Mouse (Mus musculus): ENCODE results near the gene Abcb1a.

Gene Abcb1a

DNA sequence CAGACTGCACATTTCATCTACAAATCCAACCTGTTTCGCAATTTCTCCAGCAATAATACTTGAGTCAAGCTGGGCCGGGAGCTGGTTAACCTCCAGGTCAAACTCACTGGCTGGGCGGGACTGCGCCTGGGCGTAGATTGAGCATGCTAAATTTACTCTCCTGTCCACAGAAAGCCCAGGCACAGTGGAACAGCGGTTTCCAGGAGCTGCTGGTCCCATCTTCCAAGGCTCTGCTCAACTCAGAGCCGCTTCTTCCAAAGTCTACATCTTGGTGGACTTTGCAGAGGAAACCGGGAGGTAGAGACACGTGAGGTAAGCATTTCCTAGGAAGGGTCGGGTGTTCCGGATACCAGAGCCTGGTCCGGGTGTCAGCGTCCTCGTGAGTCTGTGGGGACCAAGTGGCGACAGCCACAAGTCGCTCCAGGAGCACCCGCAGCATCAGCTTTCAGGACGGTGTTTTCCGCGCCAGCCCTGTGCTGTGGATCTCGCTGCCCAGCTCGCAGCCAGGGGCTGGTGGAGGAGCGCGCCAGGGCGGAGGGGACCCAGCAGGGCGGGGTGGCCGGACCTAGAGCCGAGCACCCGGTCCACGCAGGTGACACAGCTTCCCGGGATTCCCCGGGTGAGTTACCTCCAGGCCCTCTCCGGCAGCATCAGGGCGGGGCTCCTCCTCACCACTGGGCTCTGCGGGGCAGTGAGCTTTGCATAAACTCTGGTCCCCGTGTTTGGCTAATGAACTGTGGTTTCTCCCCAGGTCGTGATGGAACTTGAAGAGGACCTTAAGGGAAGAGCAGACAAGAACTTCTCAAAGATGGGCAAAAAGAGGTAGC is at the start of gene Abcb1a:
TSS of gene Abcb1a (plus strand) at position 167 of the 827 bp plus-strand sequence.
- DNase-seq (ENCODE audit: low spot score), result peak; percentile 47

DNA sequence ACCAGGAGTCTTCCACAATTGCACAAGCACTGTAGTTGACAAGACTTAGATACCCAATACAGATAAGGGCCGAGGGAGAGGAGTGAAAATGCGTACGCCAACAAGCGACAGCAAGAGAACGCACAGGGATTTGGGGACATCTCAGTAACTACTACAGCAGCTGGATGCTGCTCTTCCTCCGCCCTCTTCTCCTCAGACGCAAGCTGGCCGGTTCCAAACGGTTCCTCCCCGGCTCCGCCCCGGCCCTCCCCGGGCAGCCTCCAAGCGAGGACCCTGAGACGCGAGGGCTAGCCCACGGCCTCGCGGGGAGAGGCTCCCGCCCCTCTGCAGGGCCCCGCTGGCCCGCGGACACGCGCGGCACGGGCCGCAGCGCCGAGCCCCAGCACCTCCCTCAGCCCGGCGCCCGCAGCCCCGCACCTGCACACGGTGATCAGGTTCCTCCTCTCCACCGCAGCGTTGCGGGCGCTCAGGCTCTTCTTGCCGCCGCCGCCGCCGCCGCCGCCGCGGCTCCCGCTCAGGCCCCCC is 37.7 kb upstream of the Abcb1a start:
- DNase-seq (ENCODE audit: low spot score), result peak; percentile 62

DNA sequence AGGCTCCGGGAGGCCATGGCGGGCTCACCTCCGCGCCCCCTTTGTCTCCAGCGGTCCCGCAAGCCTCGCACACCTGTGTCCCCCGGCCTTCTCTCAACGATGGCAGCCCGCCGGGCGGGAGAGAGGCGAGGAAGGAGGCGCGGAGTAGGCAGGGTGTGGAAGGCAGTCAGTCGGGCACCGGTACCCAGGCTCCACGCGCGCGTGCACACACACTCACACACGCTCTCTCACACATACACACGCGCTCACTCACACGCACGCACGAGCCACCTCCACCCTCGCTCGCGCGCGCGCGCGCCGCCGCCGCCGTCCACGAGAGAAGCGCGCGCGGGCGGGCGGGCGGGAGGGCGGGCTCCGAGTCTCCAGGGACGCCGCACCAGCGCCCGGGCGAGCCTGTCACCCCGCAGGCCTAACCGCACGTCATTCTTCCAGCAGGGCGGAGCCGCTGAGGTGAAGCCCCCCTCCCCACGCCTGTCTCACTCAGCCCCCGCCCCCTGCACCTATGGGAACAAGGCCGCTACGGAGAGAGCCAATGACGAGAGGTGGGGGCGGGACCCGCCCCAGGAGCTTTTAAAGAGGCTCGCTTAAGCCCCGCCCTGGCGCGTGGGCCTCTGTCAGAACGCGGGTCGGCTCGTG is 37.2 kb upstream of the Abcb1a start, which contains the start of gene Rundc3b:
TSS of gene Rundc3b (minus strand) at position 357 of the 636 bp plus-strand sequence.
- peak; percentile 94 for DNase-seq (ENCODE audit: low spot score)

DNA sequence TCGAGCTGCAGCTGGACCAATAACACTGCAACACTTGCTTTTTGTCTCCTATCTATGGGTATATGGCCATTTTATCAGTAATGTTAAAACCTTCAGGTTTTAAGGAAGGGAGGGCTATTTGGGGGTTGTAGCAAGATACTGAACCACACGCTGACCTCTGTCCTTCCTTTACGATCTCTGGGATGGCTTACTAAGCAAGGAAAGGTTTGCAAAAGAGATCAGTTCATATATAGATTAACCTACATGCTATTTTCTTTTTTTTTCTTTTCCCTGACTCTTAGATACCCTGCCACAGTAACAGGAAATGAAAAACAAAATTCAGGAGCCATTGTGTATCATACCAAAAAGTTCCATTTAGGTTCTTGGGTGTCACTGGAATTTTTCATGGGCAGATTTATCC is 27.0 kb upstream of the Abcb1a start:
- no peak for DNase-seq (ENCODE audit: low spot score)

DNA sequence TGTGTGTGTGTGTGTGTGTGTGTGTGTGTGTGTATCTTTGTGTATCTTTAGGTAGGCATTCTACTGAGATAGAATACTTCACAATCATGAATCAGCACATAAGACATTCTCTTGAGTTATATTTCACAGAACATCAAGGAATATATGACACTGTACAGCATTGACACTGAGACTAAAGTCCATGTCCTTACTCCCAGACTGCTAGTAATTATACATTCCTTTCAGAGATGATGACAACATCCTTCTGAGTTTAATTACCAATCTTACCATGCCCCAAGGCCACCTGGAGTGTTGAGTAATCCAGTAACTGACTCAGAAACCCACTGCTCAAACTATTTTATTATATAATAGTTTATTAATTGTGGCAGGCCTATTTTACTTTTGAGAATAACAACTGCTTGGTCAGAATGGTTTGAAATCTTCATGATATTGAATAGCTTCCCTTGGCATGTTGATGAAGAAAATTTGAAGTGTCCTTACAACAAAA is 25.3 kb upstream of the Abcb1a start:
- DNase-seq (ENCODE audit: low spot score), result no peak

DNA sequence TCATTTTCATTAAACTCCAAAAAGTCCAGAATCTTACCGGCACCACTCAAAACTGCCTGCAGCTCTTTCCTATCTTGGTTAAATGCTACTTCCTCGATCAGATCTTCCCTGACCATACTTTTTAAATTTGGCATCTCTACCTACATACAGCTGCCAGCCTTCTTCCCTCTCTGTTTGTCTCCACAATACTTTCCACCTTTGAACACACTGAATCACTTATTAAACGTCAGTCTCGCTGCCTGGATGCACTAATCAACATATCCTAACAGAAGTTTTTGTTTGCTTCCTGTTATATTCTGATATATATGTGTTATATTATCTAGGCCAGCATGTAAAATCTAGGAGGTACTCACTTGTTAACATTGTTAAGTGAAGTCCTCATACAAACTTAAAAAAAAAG is 11.6 kb upstream of the Abcb1a start:
- no peak for DNase-seq (ENCODE audit: low spot score)

DNA sequence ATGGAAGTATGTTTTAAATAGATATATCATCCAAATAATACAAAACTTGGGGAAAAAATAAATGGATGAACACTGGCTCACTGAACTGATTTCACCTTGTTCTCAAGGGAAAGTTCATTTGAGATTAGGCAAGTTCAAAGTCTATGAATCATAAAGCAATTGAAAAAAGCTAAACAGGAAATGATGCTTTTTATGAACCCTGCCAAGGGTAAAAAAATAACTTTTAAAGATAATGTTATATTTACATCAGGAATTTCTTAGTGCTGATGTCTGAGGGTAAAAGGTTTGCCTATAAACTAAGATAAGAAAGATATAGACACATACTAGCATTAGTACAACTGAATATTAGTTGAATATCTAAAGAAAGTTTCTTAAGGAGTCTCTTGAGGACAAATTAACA is 11.1 kb upstream of the Abcb1a start:
- DNase-seq (ENCODE audit: low spot score), result no peak

DNA sequence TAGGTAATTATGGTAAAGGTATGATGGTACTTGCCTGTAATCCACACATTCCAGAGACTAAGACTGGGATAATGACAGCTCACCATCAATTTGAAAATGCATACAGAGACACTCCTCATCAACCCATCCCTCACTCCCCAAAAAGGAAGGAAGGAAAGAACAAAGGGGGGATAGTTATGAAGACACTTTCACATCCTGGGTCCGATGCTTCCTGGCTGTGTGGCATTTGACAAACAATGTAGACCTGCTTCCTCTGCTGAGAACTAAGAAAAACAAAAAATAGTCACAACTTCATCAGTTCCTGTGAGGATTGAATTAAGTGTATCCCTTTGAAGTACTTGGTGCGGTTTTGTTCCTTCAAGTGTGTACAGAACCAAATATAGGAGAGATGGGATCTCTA is 7.8 kb upstream of the Abcb1a start:
- DNase-seq (ENCODE audit: low spot score), result no peak

DNA sequence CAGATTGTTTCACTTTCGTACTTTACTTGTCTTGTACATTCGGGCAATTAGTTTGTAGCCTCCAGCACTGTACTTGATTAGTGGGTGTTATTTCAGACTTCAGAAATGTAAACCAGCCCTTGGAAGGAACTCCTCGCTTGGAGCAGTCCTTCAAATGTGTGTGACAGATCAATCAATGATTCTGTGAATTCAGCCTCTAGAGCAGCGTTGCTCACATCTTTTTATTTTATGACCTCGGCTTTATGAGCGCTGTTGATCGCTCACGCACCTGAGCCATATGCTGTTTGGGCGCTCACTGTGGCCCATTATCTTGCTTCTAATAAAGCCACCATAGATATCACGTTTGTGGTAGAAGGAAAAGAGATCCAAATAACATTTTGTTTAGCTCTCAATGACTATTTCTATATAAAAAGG is 868 bp downstream of the Abcb1a start:
- no peak for DNase-seq (ENCODE audit: low spot score)

DNA sequence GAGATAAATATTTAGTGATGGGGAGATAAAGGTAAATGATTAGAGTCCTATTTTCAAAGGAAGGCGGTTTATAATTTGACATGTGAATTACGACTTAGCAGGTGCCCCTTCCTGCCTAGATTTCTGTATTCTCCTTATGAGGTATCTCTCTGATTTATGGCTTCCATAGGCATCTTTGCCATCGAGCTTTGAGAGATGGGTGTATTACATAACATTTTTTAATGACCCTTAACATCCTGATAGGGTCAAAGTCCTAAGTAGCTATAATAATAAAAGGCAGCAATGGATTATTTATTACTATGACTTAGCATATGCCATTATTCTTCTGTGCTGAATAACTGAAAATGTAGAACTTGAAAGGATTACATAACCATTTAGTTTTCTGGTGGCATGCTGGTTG is 4.8 kb downstream of the Abcb1a start:
- no peak for DNase-seq (ENCODE audit: low spot score)

DNA sequence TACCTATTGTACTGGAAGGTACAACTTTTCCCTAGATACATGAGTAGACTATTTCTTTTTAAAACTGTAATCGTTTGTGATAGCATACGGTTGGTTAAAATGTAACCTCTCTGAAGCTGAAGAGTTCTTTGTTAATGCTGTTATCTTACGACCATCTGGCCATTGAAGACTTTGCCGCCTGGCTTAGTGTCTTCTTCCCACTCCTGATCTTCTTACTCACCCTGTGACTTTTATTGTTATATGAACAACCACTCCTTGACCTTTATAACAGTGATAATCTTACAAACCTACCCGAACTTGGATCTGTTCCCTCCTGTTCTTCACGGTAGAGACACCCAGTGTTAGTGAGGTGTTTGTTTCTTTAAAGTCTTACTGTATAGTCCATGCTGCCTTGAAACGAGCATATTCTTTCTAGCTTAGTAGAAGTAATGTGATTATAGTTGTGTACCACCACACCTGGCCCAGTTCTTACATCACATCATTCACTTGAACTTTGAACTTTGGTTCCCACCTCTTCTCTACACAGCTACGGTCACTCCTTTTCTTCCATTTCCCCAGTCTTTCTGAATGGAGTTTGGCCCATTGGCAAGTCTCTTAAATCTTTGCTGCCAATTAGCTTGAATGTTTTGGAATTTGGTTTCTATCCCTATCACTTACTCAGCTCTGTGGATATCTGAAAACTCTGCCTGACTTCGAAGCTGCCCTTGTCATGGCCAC is 8.0 kb downstream of the Abcb1a start:
- no peak for DNase-seq (ENCODE audit: low spot score)

DNA sequence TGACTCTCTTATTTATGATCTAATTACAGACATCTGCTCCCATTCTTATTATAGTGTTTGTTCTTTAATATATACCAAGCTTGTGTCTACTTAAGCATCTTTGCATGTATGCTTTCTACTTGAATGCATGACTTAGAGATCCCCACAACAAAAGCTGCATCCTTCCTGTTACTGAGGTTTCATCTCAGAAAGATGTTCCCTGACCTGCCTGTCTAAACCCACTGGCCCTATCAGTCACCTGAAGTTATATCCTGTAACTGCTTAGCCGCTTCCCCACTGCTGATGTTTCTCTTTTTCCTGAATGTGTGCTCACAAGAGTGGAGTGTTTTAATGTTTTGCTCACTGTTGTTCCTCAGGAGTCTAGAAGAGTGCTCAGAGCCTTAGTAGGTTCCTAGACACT is 9.7 kb downstream of the Abcb1a start:
- DNase-seq (ENCODE audit: low spot score), result no peak

DNA sequence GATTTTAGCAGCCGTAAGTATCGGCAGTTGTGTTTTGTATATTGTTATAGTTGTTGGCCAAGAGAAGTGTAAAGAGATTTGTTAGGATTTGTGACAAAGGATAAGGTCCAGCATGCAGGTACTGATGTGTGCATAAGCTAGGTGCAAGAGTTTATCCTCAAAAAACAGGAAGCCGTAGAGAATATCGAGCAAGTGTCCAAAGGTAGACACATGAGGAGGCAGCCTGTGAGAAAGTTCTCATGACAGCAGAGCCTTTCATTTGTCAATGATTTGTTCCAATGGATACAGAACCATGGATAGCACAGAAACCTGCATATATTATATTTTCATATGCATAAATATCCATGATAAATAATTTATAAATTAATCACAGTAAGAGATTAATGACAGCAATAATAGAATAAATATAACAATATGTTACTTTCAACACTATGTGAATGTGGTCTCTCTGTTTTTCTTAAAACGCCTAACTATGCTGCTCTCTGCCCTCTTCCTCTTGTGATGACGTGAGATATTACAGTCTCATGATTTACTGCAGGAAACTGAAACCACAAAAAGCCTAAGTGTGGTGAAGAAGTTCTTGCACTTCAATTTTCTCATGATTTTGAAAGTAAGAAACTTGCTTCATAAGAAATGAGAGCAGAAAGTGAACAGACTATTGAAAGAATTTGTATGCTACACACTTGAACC is 15.5 kb downstream of the Abcb1a start:
- no peak for DNase-seq (ENCODE audit: low spot score)

DNA sequence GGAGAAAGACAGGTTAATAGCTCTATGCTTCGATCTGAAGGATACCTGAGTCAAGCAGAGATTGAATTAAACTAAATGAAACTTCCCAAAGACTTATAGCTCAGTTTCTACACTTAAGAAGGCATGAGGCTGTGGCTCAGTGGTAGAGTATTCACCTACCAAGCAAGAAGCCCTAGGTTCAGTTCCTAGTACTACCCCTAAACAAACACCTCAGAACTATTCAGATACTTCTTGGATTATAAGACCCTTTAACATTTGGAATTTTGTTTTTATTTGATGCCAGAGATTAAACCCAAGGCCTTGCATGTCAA is 16.0 kb downstream of the Abcb1a start:
- no peak for DNase-seq (ENCODE audit: low spot score)

DNA sequence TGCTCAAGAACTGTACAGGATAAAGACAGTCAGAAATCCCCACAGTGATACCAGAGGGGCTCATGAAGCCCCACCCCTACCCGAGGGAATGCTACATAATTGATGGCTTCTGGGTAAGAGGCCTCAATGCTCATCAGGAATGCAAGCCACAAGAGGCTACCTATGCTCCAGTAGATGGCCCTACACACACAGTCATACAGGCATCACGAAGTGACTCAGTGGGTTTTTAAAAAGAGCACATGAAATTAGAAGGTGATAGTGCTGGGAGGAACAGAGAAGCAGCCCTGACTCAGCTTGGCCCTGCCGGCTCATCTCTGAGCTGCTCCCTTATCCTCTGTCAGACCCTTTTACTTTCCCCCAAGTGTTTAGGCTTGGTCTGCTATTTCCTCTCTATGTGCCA is 21.3 kb downstream of the Abcb1a start:
- no peak for DNase-seq (ENCODE audit: low spot score)

DNA sequence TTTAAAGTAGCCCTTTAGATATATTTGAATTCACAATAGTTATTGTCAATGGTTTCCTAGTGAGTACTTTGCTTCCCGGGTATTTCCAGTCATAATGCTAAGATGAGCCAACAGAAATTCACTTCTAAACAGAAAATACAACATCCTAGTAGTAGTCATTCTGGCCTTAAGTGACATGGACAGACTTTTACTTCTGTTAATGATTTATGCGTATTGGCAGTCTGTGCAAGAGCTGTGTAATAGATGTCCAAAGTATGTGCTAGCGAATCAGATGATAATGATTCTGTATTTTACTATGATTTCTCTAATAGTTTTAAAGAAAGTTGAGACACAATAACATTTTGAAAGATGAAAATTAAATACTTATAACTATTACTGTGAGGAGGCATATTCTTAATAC is 23.8 kb downstream of the Abcb1a start:
- DNase-seq (ENCODE audit: low spot score), result no peak

DNA sequence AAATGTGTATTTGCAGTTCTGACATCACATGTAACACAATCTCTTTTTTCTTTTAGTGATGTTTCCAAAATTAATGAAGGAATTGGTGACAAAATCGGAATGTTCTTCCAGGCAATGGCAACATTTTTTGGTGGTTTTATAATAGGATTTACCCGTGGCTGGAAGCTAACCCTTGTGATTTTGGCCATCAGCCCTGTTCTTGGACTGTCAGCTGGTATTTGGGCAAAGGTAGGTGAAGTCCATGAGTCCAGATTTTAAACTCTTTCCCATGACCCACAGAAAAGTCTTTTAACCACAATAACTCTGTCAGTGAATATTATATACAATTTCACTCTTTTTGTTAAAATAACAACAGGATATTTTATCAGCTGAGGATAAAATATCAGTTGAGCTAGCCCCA is 26.2 kb downstream of the Abcb1a start:
- DNase-seq (ENCODE audit: low spot score), result no peak

DNA sequence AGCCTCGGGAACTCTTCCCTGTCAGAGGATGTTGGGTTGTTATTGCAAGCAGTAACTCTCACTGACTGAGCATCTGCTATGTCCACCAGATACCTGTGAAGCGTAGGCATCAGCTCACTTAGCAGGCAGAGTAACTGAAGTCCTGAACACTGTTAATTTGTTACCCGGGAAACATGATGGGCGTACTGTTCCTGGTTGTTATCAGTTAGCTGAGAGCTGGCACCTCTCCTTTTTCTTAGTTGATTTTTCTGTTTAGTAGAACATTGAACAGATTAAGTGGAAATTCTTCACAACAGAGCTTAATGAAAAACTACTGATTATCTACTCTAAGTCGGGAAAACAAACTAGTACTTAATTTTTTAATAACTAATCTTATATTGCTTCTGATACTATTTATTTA is 27.7 kb downstream of the Abcb1a start:
- DNase-seq (ENCODE audit: low spot score), result no peak

DNA sequence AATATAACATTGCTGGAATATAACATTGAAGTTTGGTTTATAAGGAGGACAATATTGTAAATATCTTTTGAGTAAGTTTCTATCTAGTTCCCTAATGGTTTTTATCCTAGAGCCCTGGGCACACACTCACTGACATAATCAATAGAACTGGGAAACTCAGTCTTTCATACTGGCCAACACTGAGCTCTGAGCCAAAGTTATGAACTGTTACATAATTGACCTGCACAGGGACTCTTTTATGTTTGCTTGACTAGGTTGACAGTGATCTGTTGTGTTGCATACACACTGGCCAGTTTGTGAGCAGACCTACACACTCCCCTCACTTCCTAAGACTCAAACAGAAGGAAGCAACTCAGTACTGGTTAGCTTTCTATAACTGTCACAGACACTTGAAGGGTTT is 56.2 kb downstream of the Abcb1a start:
- DNase-seq (ENCODE audit: low spot score), result no peak

DNA sequence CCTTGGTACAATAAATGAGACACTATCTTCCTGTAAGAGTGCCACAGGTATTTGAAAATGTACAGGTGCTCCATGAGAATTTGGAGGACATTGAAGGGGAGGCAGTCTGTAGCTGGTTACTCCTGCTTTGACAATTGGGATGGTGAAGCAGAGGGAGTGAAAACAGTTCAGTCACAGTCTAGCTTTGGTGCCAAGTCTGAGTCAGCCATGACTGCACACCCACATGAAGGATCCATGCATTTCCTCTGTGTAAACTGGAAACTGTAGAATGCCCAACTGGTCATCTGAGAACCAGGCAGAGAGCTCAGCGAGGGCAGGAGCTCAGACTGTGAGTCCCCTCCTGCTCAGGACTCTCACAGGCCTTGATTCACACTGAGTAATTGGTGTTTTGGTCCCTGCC is 59.7 kb downstream of the Abcb1a start:
- DNase-seq (ENCODE audit: low spot score), result no peak

DNA sequence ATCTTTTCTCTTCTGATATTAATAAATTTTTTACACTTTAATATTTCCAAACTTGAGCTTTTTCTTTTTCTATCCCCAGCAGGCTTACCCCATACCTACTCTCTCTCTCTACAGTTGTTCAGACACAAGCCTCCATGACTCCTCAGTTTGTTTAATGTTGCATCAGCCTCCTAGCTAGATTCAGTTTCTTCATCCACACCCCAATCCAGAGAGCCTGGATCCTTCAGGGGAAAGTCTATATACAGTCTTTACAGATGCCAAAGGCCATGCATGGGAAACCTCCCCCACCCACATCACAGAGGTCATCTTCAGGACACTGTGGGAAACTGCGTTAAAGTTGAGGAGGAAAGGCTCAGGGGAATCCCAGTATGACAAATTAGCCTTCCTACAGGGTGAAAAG is 62.3 kb downstream of the Abcb1a start:
- no peak for DNase-seq (ENCODE audit: low spot score)

DNA sequence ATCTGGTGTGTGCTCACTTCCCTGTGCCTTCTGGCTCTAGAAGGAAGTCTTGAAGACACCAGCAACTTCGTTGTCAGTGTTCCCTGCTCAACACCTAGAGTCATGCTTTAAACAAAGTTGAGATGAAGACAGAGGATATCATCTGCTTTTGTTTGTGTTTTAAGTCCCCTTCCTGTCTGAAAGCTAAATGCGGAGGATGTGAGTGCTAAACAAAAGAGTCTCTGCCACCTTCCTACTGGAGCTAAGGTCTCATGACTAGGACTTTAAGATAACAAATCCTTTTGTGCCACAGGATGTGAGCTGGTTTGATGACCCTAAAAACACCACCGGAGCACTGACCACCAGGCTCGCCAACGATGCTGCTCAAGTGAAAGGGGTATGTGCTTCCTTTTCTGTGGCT is 63.0 kb downstream of the Abcb1a start:
- DNase-seq (ENCODE audit: low spot score), result no peak

Measured in testis, postnatal 10 days (tissue).